Mouse (Mus musculus) mesoderm, embryonic 11.5 days (tissue): Measurements from ENCODE around the gene Cebpb.

Experiments used
- DNase-seq: peaks from one replicate; pipeline ENCODE4 v3.0.0-alpha.2; 2012; ENCODE audit warnings: low read depth, low spot score

The Cebpb gene

GRCm38 (mm10) chr2:167691871-167692661 is 3.4 kb downstream of the Cebpb start:
- no peak for DNase-seq

DNA sequence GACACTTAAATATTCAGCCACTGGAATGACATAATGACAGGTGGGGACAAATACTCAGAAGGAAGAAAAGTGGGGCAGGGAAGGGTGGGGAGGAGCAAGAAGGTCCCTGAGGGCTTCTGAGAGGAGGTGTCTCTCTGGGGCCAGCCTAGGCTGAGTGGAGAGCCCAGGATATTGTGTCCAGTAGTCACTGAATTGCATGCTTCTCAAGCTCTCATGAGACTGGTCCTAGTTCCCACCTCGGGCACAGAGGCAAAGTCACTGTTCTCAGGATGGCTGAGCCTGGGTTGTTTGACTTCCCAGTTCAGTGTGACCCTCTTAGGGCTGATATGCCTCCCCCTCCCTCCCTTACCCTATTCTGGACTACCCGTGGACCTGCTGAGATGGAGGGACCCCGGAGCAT is 4.1 kb downstream of the Cebpb start:
- no peak for DNase-seq

- no peak for DNase-seq
Measured at GRCm38 (mm10) chr2:167693540-167693939, 4.8 kb downstream of the Cebpb start.

DNA sequence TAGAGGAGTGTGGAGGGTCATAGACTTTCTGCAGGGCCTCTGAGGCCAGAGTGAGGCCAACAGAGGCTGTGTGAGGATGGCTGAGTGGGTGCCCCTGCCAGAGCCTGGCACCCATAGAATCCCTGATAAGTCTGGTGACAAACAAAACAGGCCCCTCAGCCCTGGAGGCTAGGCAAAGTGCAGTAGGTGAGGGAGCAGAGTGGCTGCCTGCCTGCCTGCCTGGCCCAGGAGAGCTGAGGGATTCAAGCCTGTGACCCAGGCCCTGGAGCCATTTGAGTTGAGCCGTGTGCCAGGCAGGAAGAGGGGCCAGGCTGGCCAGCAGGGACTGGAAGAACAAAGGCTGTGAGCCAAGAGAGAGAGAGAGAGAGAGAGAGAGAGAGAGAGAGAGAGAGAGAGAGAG is 5.5 kb downstream of the Cebpb start:
- no peak for DNase-seq

- DNase-seq = no peak
Measured at GRCm38 (mm10) chr2:167694963-167695362, 6.2 kb downstream of the Cebpb start.

DNA sequence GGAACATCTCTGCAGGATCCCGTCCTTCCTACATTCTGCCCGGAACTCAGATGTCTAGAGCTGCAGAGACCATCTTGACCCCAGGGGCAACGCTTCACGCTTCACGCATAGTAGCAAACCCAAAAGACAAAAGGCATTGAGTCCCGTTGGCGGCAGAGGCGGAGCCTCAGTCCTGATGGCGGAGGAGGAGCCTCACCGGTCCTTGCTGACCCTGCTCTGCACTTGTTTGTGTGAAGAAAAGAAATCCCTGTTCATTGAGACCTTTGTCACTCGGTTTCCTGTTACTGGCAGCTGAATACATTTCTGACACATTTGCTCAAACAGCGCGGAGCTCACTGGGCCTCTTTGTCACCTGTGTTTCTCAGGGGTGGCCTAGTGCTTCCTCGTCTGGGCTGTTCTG is 6.8 kb downstream of the Cebpb start:
- no peak for DNase-seq

GRCm38 (mm10) chr2:167696143-167696542 is 7.4 kb downstream of the Cebpb start:
- DNase-seq = no peak

DNA sequence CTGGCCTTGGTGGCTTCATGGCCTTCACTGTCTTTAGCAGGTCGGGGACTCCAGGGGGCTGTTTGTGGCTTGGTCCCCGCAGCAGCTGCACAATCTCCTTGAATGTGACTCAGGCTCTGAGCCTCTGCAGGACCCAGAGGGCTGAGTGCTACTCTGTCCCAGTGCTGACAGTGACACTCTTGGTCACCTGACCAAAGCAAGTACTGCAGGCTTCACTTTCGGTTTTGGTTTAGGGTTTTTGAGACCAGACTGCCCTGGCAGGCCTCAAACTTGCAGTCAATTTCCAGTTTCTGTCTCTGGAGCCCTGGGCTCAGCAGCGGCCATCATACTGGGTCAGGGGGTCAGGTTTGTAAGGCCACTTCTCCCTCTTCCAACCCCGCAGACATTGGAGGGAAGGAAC is 9.2 kb downstream of the Cebpb start:
- DNase-seq = no peak

DNA sequence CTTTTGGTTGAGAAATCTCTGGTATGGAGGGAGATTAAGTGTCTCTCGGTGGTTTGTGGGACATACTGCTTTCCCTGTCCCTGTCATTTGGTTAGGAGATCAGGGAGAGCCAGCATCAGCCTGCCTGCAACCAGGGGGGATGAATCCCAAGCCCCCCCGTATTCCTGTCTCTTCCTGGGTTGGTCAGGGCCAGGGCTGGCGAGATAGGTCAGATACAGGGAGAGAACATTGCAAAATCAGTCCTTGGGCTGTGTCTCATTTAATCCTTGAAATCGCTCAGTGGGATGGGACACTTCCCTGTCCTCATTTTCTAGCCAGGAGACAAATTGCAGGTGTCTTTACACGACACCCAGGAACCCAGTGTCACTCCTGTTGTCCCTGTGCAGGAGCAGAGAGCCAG is 11.3 kb downstream of the Cebpb start:
- no peak for DNase-seq

DNA sequence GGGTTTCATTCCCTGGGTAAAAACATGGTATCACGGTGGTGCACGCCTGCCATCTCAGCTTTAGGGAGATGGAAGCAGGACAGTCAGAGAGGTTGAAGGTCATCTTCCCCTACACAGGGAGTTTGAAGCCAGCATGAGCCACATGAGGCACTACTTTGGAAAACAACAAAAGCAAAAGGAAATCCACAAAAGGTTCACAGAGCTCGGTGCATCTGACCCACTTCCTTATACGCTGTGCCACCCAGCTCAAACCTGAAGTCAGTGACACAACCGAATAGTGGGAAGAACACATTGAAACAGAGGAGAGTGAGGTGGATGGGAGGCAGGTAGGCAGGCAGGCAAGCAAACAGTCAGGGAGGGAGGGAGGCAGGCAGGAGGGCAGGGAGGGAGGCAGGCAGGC is 12.8 kb downstream of the Cebpb start:
- no peak for DNase-seq

DNA sequence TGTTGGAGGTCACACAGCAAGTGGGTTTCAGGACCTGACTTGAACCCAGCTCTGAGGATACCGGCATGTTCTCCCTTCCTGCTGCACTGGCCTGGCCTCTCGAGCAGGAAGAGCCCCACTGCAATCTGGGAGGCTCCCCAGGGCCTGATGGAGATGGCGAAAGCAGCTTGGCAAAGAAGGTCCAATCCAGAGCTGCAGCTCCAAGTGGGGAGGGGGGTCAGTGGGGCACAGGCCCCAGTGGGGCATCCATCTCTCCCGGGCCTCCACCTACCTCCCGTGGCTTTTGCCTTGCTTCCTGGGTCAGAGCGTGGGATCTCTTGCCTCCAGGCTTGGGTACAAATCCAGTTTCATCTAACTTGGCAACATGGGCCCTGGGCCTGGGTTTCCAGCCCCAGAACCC is 13.4 kb downstream of the Cebpb start:
- DNase-seq = no peak

DNA sequence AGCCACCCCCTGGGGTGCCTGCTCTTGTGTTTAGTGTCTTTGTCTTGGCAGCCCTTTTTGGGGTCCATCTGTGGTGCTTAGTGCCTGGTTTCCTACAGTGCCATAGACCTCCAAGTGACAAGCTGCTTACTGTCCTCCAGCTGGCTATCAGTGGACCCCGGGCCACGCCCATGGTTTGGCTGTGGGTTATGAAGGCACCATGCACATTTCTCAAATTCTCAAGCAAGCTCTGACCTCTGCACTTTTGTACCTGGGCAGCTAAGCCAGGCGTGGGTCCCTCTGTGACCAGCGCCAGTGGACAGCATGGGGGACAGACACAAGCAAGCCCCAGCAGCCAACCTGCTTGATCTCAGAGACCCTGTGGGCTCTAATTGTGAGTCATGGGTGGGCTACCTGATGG is 15.7 kb downstream of the Cebpb start:
- DNase-seq = no peak

- DNase-seq = no peak
Measured at GRCm38 (mm10) chr2:167706183-167706939, 17.6 kb downstream of the Cebpb start.

GRCm38 (mm10) chr2:167708373-167708772 is 19.7 kb downstream of the Cebpb start:
- DNase-seq = no peak

DNA sequence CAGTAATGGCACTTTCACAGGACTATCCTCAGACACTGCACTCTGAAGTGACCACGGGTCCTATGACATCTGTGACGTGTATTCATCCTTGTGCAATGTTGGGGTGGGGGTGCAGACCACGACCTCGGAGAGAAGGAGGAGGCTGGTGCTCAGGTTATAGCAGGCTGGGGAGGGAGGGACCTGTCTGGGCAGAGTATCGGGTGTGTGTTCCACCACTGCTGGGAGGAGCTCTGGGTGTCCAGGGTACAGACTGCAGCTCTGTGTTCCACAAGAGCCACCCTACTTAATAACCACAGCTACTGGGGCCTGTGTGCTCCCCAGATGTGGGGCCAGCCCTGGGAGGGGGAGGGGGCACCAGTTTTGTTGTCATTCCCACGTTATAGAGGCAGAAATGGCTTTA is 21.3 kb downstream of the Cebpb start:
- no peak for DNase-seq

- DNase-seq = no peak
Measured at GRCm38 (mm10) chr2:167710574-167710973, 21.9 kb downstream of the Cebpb start.

GRCm38 (mm10) chr2:167712872-167713821 is 24.4 kb downstream of the Cebpb start:
- DNase-seq = no peak

- no peak for DNase-seq
Measured at GRCm38 (mm10) chr2:167714298-167714697, 25.6 kb downstream of the Cebpb start.

DNA sequence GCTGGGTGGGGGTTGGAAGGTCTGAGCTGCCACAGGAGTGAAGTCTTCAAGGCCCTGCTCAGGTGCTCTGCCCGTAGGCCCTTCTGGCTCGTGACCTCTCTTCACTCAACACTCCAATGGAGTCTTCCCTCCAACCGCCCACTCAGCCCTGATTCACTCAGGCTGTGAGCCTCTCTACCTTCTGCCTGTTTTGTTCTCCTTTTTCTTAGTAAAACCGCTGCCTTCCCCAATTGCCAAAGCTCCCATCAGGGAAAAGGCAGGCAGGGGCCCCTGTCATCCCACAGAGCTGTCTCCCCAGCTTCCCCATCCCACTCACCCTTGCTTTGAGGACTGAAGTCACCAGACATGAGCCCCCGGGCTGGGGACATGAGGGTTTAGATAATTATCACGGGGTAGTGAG is 26.3 kb downstream of the Cebpb start:
- no peak for DNase-seq

DNA sequence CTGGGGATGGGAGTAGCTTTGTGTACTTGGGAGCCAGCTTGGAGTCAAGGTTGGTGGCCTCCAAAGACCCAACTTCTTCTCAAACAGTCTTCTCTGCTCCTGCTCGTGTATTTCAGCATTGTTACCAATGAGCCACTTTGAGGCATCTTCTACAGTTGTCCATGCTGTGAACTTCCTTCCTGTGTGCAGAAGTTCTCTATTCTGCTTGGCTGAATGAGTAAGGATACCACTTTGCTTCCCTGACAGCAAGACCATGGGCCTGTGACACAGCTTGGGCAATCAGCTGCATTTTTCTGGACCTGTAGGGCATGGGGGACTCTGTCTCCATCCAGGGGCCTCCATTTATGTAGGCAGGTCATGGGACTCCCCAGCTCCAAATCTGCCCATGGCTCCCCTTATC is 28.5 kb downstream of the Cebpb start:
- no peak for DNase-seq

- DNase-seq = no peak
Measured at GRCm38 (mm10) chr2:167719520-167719919, 30.8 kb downstream of the Cebpb start.
